Mouse (Mus musculus): Measurements from ENCODE around the gene Spdye4b. TPM values are rescaled to one million over a fixed set of nuclear protein-coding genes. Genes with fewer than 3 reads are reported as not detected.
"Not testable (repeated sequence)": the region's sequence is repeated elsewhere in the genome, so short reads cannot be mapped to it uniquely, and the experiment has no call there.

Gene Spdye4b
- not detected for total RNA-seq (2022)

DNA sequence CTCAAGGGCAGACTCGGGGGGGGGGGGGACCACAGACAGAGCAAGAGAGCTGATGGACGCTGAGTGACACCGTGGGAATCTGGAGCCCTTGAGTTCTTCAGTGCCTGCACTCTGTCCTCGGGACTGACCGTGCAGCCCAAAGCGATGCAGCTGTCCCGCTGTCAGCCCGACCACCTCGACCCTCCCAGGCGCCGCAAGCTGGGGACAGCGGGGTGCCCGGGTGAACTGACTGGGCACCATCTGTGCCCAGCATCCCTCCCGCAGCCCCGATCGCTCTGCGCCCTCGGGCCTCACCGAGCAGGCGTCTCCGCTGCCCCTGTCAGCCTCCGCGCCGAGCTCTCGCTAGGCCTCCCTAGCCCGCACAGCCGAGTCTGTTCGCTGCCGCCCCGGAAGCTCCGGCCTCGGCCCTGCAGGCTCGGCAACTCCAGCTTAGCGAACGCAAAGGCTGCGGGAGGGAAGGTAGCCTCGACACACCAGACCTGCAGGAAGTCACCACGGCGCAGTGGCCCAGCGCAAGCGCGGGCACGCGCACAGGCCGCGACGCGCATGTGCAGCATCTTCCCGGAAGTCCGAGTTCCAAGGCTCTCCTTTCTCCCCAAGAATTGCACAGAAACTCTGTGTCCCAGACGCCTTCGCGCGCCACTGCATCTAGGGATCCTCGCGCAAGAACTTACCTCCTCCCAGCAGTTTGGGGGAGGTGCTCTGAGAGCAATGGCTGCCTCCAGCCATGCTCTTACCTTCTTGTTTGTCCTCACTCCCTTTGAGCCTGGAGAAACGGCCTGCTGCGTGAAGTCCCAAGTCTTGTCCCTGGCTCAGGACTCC lies at the start of gene Spdye4b, which contains the start of gene Rbak:
Spdye4b (plus strand) TSS at position 763 of the 822 bp plus-strand sequence.
Rbak (minus strand) TSS at position 521 of the 822 bp plus-strand sequence.
- DNase-seq (ENCODE audit: low spot score in 2 of 2): peak; percentile 94 to 95

DNA sequence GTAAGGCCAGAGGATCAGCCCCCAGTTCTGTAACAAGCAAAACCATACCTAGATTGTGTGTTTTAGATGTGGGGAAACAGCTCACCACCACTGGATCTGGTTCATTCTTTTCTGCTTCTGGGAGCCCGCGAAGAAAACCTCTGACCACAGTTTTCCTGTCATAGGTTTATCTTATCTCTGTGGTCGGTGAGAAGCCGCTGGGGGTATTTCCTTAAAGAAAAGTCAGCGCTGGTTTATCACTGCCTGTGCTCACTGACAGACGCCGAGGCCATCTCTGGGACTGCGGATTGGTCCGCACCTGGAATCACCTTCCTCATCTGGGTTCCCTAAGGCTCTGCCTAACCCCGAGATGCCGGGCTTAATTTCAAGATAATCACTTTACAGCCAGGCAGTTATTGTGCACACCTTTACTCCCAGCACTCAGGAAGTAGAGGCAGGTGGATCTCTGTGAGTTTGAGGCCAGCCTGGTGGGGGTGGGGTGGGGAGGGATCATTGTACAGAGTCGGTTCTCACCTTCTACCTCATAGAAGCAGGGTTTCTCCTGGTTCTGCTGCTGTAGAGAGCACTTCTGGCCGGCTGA lies 47.8 kb upstream of the Spdye4b start:
- DNase-seq (ENCODE audit: low spot score in 2 of 2): no peak

DNA sequence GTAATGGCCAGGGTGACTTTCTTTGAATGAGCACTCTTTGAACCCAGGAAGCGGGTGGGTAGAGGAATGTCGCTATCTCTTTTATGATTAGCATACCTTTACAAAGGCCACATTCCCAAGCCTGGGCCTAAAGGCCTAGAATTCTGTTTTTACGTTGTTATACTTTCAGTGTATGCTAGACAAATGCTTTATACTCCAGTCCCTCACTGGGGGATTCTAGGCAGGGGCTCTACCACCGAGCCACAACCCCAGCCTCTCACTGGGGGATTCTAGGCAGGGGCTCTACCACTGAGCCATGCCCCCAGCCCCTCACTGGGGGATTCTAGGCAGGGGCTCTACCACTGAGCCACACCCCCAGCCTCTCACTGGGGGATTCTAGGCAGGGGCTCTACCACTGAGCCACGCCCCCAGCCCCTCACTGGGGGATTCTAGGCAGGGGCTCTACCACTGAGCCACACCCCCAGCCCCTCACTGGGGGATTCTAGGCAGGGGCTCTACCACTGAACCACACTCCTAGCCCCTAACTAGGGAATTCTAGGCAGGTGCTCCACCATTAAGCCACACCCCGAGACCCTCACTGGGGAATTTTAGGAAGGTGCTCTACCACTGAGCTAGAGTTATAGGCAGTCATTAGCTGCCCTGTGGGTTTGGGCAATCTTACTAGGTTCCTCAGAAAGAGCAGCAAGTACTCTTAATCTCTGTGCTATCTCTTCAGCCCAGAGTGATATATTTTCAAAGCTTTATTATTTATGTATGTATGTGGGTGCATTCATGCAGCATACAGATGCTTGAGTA lies 46.4 kb upstream of the Spdye4b start:
- DNase-seq (ENCODE audit: low spot score in 2 of 2): not testable (repeated sequence)

DNA sequence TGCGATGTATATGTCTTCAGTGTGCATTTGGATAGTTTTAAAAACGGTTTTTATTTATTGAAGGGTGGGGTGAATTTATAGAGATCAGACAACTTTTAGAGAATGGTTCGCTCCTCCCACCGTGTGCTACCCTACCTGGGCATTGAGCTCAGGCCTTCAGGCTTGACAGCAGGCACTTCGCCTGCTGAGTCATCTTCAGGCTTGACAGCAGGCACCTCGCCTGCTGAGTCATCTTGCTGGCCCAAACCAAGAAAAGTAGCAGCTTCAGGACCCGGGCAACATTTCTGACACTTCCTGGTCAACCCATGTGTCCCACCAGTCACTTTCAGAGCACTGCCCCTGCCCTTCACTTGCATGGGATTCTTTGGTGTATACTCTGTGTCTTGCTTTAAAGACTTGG lies 45.8 kb upstream of the Spdye4b start:
- no peak for DNase-seq (ENCODE audit: low spot score in 2 of 2)

DNA sequence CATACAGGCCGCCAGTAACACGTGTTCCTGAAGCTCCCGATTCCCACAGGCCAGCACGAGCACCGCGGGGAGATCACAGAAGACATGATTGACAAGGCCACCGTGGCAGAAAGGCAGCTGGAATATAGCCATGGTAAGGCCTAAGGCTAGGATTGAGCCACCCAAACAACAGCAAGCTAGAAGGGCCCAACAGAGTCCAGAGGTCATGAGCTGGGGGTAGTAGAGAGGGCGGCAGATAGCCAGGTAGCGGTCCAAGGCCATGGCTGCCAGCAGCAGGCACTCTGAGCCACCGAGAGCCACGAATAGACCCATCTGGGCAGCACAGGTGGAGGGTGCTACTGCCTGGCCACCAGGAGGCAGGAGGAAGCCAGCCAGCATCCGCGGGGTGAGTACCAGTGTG lies 43.2 kb upstream of the Spdye4b start:
- no peak for DNase-seq (ENCODE audit: low spot score in 2 of 2)

DNA sequence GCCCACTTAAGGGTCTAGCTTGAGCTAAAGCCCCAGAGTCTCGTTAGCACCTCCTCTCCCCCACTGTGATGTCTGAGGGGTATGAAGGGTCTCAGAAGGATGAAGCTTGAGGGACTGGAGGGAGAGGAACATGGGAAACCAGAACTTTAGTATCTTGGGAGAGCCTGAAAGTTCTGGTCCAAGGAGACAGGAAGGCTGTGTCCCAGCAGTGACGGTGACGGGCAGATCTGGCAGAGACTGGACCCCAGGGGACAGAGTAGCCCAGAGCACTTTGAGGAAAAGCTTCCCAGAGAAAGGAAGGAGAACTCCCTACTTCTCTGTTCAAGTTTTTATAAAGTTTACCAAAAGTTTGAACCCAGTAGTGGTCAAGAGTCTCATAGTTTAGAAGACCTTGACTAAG lies 33.3 kb upstream of the Spdye4b start, which contains the start of gene Olfr718-ps1:
Olfr718-ps1 (minus strand) TSS at position 101 of the 400 bp plus-strand sequence.
- DNase-seq (ENCODE audit: low spot score in 2 of 2): no peak

DNA sequence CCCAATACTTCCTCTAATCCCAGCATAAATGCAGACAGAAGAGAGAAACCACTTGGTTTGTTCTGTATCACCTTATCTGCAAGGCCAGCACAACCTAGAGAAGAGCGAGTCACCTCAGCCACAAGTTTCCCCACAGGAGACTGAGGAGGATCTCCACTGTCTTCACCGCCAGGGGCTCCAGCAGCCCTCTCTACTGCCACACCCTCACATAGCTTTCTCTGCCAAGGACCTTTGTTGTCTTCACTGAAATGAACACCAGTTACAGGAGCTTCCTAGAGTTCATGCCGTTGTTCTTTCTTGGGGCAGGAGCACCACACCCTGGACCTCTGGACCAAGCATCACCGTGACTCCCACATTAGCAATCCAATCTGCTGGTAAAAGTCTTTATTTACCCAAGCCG lies 32.2 kb upstream of the Spdye4b start:
- no peak for DNase-seq (ENCODE audit: low spot score in 2 of 2)

DNA sequence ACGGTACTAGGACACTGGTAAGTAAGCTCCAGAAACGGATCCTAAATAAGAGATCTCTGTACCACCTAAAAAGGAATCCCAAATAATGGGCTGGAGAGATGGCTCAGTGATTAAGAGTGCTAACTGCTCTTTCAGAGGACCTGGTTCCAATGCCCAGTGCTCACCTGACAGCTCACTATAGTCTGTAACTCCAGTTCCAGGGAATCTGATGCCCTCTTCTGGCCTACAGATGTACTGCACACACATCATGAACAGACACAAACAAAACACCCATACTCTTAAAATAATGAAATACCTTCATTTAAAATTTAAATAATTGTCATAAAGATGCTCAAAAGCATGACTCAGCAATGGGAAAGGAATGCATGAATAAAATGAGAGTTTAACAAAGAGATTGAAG lies 31.3 kb upstream of the Spdye4b start:
- no peak for DNase-seq (ENCODE audit: low spot score in 2 of 2)

DNA sequence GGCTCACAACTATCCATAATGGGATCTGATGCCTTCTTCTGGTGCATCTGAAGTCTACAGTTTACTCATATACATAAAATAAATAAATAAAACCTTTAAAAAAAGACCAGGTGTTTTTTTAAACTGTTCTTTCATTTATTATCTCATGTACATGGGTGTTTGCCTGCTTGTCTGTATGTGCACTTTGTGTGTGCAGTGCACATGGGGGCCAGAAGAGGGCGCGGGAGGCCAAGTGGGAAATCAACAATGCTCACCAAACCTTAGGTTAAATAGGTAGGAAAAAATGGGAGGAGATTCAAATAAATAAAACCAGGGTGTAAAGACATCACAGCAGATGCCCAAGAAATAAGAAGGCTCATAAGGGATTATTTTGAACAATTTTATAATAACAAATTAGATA lies 30.8 kb upstream of the Spdye4b start:
- DNase-seq (ENCODE audit: low spot score in 2 of 2): no peak

DNA sequence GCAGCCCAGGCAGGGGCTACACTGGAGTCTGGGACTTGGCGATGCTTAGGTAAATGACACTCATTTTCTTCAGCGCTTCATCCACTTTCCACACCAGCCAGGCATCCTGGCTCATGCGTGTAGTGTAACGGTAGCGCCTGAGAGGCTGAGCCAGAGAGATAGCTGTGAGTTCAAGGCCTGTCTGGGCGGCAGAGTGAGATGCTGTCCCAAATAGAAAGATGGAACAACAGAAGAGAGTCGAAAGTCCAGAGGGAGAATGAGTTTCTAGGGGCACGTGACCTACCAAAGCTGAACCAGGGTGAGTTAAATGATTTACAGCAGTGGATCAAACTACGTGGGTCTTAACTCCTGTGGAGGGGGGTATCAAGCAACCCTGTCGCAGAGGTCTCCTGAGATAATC lies 27.1 kb upstream of the Spdye4b start:
- DNase-seq (ENCODE audit: low spot score in 2 of 2): no peak

DNA sequence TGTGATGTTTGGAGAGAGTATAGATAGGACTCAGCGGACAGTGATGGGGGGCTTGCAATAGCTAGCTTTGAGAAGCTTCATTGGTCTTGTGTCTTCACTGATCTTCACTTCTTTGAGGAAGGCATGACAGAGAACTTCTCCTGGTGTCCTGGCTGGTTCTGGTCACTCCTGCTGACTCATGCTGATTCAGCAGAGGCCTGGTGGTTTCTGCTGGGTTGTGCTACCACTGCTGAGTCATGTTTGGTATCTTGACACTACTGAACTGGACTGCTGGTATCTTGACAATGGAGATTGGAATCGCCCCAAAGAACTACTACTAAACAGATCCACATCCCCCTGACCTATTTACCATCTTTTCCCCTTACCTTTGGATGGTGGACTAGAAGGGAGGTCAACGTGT lies 25.3 kb upstream of the Spdye4b start:
- no peak for DNase-seq (ENCODE audit: low spot score in 2 of 2)

DNA sequence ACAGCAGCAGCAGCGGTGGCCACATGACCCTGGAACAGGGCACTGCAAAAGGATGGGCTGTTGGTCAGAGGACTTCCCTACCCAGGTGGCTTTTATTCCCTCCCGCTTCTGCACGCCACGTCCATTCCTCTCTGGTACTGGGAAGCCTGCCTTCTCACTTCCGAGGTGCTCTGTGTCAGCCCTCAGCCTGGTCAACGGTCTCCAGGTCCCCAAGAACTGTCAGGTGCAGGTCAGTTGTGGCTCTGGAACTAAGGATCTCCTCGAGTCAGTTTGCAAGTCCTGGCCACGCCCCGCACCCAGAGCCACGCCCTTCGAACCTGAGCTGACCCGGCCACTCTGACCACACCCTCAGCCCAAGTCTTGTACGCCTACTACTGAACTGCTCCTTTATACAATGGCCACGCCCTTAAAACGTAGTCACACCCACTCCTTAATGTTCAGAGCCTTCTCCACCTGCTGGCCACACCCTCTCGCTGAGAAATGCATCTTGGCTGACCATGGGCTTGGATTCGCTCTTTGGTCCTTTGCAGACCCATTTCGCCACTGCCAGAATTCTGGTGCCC lies 15.2 kb upstream of the Spdye4b start:
- DNase-seq (ENCODE audit: low spot score in 2 of 2): no peak

DNA sequence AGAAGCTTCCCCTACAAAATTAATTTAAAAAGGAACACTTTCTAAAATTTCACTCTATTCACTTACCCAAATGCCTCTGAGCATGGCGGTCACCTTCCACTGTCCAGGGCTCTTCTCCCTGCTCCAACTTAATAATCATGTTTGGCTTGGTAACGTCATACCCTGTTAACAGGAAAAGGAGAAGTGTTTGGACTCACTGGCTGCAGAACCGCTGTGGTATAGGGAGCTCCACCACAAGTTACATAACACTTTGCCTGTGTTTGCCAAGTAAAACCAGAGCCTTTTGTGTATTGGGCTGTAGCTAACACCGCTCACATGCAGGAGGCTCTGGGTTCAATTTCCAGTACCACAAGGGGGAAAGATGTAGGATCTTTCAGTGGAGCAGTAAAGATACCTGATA lies 4.8 kb upstream of the Spdye4b start:
- no peak for DNase-seq (ENCODE audit: low spot score in 2 of 2)

DNA sequence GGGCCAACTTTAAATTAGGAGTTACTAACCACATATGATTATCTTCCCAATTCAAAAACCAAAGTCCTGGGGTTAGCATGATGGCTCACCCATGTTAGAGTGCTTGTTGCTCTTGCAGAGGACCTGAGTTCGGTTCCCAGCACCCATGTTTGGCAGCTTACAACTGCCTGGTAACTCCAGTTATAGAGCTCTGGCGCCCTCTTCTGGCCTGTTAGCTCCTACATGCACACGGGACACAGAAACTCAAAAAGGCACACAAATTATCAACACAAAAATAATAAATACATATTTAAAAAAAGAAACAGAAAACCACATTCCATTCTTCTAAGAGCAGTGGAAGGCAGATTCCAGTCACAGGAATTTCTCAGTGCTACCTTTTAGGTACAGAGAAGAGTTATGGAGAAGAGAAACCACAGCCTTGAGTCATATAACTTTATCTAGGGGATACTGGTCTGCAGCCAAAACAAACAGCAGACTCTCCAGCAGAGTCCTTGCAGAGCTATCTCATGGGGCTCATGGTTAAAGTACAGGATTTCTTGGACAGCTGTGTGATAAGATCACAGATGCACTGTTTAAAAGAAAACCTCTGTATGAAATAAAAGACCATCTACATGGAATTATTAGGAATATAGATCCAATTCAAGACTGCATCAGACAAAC lies 3.1 kb upstream of the Spdye4b start:
- DNase-seq (ENCODE audit: low spot score in 2 of 2): no peak

DNA sequence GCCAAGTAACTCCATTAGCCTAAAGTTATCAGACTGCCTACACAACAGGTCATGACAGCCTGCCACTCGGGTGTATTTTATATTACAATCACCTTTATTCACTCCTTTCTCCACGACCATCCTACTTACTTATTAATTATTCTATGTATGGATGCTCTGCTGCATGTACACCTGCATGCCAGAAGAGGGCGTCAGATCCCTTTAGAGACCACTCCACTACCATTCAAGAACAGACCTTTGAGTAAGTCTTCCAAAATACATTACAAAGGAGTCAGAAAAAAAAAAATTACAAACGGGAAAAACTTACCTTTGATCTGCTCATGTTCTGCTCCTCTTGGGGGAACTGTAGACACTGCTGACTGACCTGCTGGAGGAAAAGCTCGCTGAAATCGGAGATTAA lies 1.6 kb upstream of the Spdye4b start:
- no peak for DNase-seq (ENCODE audit: low spot score in 2 of 2)

DNA sequence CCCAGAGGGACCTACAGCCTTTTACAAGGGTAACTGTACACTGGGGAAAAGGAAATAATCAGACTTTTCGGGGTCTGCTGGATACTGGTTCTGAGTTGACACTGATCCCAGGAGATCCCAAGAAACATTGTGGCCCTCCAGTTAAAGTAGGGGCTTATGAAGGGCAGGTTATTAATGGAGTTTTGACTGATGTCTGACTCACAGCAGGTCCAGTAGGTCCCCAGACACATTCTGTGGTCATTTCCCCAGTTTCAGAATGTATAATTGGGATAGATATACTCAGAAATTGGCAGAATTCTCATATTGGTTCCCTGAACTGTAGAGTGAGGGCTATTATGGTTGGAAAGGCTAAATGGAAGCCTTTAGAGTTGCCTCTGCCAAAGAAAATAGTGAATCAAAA lies 7.2 kb downstream of the Spdye4b start:
- not testable (repeated sequence) for DNase-seq (ENCODE audit: low spot score in 2 of 2)

DNA sequence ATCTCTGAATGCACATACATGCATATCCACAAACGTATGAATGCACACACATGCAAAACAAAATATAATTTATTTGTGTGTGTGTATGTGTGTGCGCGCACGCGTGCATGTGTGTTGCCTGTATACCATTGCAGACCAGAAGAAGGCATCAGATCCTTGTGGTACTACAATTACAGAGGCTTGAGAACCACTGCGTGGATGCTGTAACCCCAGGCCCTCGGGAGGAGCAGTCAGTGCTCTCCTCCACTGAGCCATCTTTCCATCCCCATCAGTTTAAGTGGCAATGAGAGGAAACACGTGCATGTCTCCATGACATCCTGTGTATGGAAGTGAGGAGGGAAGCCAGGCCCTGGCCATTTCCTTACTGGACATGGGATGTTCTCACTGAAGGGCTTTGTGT lies 12.0 kb downstream of the Spdye4b start:
- no peak for DNase-seq (ENCODE audit: low spot score in 2 of 2)

DNA sequence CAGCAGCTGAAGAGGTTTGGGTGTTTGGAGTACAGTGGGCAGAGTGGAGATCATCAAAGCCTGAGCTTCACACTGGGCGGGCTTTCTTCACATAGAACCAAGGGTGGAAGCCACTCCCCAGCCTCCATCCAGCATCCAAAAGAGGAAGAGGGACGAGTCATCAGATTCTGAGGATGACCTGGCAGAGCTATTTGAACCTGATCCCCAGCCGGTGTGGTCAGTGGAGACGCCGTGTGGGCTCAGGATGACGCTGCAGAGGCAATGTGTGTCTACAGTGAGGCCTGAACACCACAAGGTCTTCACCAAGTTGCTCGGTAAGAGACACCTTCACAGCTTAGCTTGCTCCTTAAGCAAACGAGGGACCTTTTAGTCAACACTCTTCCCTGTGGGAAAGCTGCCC lies 13.9 kb downstream of the Spdye4b start:
- DNase-seq (ENCODE audit: low spot score in 2 of 2): not testable (repeated sequence)

DNA sequence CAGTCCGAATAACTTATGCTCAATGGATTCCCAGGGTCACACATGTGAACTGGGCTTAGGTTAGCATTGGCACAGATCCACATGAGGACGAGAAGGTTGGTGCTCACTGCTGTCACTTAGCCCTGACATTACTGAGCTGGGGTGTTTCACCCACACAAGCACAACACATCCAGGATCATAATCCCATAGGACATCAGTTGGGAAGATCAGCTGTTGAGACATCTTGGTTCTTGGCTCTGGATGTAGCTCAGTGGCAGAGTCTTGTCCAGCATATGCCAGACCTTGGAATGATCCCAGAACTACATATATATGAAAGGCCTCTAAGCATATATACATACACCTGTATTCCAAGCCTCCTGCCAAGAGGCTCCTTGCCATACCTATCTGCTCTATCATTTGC lies 14.3 kb downstream of the Spdye4b start:
- no peak for DNase-seq (ENCODE audit: low spot score in 2 of 2)

DNA sequence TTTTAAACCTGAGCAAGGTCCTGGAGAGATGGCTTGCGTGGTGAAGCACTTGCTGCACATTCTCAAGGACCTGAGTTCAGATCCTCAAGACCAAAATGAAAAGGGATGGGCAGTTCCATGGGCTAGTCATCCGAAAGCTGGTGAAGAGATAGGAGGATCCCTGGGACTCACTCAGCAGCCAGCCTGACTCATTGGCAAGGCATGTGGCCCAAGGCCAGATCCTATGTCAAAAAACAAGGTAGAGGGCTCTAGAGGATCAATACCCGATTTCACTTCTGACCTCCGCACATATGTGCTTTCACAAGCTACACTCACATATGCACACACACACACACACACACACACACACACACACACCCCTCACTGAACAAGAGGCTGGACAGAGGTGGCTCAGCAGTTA lies 15.7 kb downstream of the Spdye4b start:
- no peak for DNase-seq (ENCODE audit: low spot score in 2 of 2)

DNA sequence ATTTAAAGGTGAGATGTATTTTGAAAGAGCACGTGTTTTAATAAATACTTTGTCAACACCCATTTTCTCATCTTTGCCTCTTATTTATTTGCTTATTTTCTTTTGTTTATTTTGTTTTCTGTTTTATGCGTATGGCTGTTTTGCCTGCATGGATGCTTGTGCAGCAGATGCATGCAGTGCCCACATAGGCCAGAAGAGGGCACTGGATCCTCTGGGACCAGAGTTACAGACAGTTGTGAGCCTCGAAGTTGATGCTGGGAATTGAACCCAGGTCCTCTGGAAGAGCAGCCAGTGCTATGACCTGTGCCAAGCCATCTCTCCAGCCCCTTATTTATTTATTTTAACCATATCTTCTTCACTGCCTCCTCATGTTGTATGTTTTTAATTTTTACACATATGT lies 24.2 kb downstream of the Spdye4b start:
- no peak for DNase-seq (ENCODE audit: low spot score in 2 of 2)

Measured in layer of hippocampus, adult 8-10 months (tissue).